ENCODE assay signal across 8 mouse cellular contexts in the genomic region with DNA sequence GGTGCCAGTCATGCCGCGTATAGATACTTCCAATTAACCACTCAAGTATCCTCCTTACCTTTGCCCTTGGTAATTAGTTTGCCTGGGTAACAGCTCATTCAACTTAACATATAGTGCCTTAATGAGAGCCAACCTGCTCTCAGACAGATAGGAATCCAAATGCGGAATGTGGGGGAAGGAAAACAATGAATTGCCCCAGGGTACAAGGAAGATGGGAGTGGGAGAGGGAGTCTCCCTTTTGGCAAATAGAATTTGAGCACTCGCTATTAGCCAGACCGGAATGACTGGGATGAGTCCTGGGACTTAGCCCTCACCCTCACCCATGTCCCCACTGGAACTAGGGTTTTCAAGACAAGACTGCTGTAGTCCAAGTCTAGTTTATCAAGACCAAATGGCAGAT. TPM values are rescaled to one million over a fixed set of nuclear protein-coding genes. Genes with fewer than 3 reads are reported as not detected.
A peak's percentile ranks its signal among the peaks of the same experiment; 100 is the strongest.
DNase-seq lines count a peak whose midpoint lies in the region; ATAC-seq and TF ChIP-seq lines count a peak whose summit lies in the region.

No protein-coding gene starts in this region.

- no peak for ATAC-seq in embryonic facial prominence, embryonic 15.5 days (ENCODE audit: insufficient number of reproducible peaks, low FRiP score, low TSS enrichment, low read depth)
- no peak for ATAC-seq in neural tube, embryonic 15.5 days (ENCODE audit: low FRiP score)
- no peak for ATAC-seq in monocyte, adult 5-6 weeks (replicated peaks; ENCODE audit: insufficient number of reproducible peaks, low FRiP score, low TSS enrichment, poor library complexity, severe bottlenecking)

- H3K4me1 ChIP-seq in embryonic facial prominence, embryonic 15.5 days, result peaks cover 12% of the 10 kb centered on the region
- H3K4me1 ChIP-seq in limb, embryonic 10.5 days, result peaks cover 21% of the 10 kb centered on the region
- peaks cover 36% of the 10 kb centered on the region for H3K4me1 ChIP-seq in neural tube, embryonic 15.5 days

- H3K9ac ChIP-seq in embryonic facial prominence, embryonic 15.5 days, result no peak overlapping the region
- H3K9ac ChIP-seq in neural tube, embryonic 15.5 days (replicated peaks), result peak overlapping the region; percentile 87; the same call in 1 of the 2 replicates

- no peaks in the 10 kb centered on the region for H3K36me3 ChIP-seq in embryonic facial prominence, embryonic 15.5 days
- H3K36me3 ChIP-seq in limb, embryonic 10.5 days, result no peaks in the 10 kb centered on the region
- no peaks in the 10 kb centered on the region for H3K36me3 ChIP-seq in neural tube, embryonic 15.5 days

- H3K27me3 ChIP-seq in embryonic facial prominence, embryonic 15.5 days, result no peaks in the 10 kb centered on the region
- peaks cover 17% of the 10 kb centered on the region; the same call in 1 of the 2 replicates for H3K27me3 ChIP-seq in limb, embryonic 10.5 days (ENCODE audit: low read depth, poor library complexity, severe bottlenecking)
- H3K27me3 ChIP-seq in neural tube, embryonic 15.5 days (replicated peaks), result no peaks in the 10 kb centered on the region

- no peak for TF ChIP-seq CTCF in layer of hippocampus, adult 2 months (conservative IDR thresholded peaks at IDR 0.05)

- H3K4me2 ChIP-seq in embryonic facial prominence, embryonic 15.5 days (replicated peaks), result peak overlapping the region; percentile 89
- H3K4me2 ChIP-seq in neural tube, embryonic 15.5 days, result peak overlapping the region; percentile 78

- 12% methylated on average over 5 of the region's 5 CpGs for WGBS in embryonic facial prominence, embryonic 15.5 days
- 7% methylated on average over 5 of the region's 5 CpGs for WGBS in limb, embryonic 10.5 days
- WGBS in neural tube, embryonic 15.5 days, result 6% methylated on average over 5 of the region's 5 CpGs

- intact Hi-C loops in left cerebral cortex, postnatal 36 days (cut with DNase I), result no loop called here

- DNase-seq in layer of hippocampus, adult 2 months (ENCODE audit: low spot score in 2 of 2), result no peak
- DNase-seq in layer of hippocampus, adult 9-10 months (ENCODE audit: low spot score), result no peak
- DNase-seq in limb, embryonic 10.5 days (ENCODE audit: low spot score), result no peak
- DNase-seq in left cerebral cortex, postnatal 36 days (ENCODE audit: low spot score in 2 of 2), result no peak
- no peak for DNase-seq in urinary bladder, postnatal 10 days (ENCODE audit: low spot score)

- no peaks in the 10 kb centered on the region for H3K9me3 ChIP-seq in embryonic facial prominence, embryonic 15.5 days (replicated peaks)
- no peaks in the 10 kb centered on the region for H3K9me3 ChIP-seq in limb, embryonic 10.5 days (replicated peaks)
- H3K9me3 ChIP-seq in neural tube, embryonic 15.5 days (replicated peaks), result no peaks in the 10 kb centered on the region

- peak overlapping the region; percentile 94 for H3K4me3 ChIP-seq in layer of hippocampus, adult 2 months
- H3K4me3 ChIP-seq in embryonic facial prominence, embryonic 15.5 days (replicated peaks), result peak overlapping the region; percentile 85
- peak overlapping the region; percentile 82 for H3K4me3 ChIP-seq in limb, embryonic 10.5 days
- H3K4me3 ChIP-seq in neural tube, embryonic 15.5 days (replicated peaks), result peak overlapping the region; percentile 90

- no peak overlapping the region for H3K27ac ChIP-seq in layer of hippocampus, adult 2 months
- H3K27ac ChIP-seq in embryonic facial prominence, embryonic 15.5 days (replicated peaks), result no peak overlapping the region
- no peak overlapping the region; the same call in 1 of the 2 replicates for H3K27ac ChIP-seq in limb, embryonic 10.5 days
- H3K27ac ChIP-seq in neural tube, embryonic 15.5 days (replicated peaks), result peak overlapping the region; percentile 89

RNA-seq across cellular contexts. Expression of gene Mb21d2, which starts 1.0 kb away (rescaled TPM):
- total RNA-seq in layer of hippocampus, adult 2 months (2021), result 10 to 100 TPM; 22.6 to 23.0 TPM
- 6.0 and 6.2 TPM in 2 replicates for polyA plus RNA-seq in embryonic facial prominence, embryonic 15.5 days (2015; fragmentation: Nextera tagmentation; extraction: Ambion mirVana)
- polyA plus RNA-seq in limb, embryonic 10.5 days (2016; fragmentation: Nextera tagmentation; extraction: Ambion mirVana), result 5.8 and 6.4 TPM in 2 replicates
- 17.5 and 21.4 TPM in 2 replicates for polyA plus RNA-seq in neural tube, embryonic 15.5 days (2015; fragmentation: Nextera tagmentation; extraction: Ambion mirVana)
- 10 to 100 TPM; 35.8 to 44.1 TPM for total RNA-seq in left cerebral cortex, postnatal 36 days (2021)
- total RNA-seq in monocyte, adult 5-6 weeks (2017), result not detected in 3 replicates

Comparison
In these comparisons a context has a peak if more than half of its experiments do, and no peak if none do; other contexts are left out.
1. RNA of gene Mb21d2, which starts 1.0 kb away (total RNA-seq): 35.8 to 44.1 TPM in left cerebral cortex, postnatal 36 days and 22.6 to 23.0 TPM in layer of hippocampus, adult 2 months; not detected in monocyte, adult 5-6 weeks; every median in the first group is over 10 times any median in the second.
2. Peak in every context shown above with its lines, with median percentiles within 50 percentile points of each other: H3K4me3 ChIP-seq.